Mouse (Mus musculus): ENCODE results near the gene Eps8.

DNA sequence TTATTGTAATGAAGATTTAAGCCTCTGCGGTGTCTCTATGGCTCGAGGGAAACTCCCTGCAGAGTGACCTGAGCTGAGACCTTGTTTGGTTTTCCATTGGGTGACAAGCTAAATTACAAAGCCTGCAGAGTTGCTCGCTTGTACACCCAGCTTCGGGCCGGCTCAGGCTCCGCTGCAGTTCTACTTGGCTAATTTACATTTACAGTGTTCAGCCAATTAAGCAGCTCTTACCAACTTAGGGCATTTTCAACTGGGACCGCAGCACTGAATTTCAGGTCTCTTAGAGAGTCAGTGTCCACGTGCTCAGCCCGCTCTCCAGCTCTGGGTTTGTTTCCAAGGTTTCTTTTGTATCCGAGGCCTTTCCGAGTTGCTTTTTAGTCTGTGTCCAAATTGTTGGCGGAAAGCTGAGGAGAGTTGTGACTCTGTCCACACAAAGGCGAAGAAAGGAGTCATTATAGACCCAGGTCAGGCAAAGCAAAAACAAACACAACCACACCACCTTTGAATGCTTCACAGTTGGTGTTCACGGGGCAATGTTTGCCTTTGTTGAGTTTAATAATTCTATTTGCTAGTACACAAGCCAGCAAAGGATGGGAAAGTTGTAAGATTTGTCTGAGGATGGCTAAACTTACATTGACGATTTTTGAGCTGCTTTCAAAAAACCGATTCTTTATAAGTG lies 216.6 kb downstream of the Eps8 start:
- TF ChIP-seq CTCF (IDR thresholded peaks at IDR 0.05; ENCODE audit: extremely low read depth, insufficient read depth, insufficient read length, insufficient replicate concordance) (no peak), POLR2A (IDR thresholded peaks at IDR 0.05; ENCODE audit: low read depth, low read length) (no peak)
